Mouse (Mus musculus): ENCODE data around the gene Fibp.
A peak's percentile ranks its signal among the peaks of the same experiment; 100 is the strongest.
"Not testable (repeated sequence)": the region's sequence is repeated elsewhere in the genome, so short reads cannot be mapped to it uniquely, and the experiment has no call there.

Gene Fibp

DNA sequence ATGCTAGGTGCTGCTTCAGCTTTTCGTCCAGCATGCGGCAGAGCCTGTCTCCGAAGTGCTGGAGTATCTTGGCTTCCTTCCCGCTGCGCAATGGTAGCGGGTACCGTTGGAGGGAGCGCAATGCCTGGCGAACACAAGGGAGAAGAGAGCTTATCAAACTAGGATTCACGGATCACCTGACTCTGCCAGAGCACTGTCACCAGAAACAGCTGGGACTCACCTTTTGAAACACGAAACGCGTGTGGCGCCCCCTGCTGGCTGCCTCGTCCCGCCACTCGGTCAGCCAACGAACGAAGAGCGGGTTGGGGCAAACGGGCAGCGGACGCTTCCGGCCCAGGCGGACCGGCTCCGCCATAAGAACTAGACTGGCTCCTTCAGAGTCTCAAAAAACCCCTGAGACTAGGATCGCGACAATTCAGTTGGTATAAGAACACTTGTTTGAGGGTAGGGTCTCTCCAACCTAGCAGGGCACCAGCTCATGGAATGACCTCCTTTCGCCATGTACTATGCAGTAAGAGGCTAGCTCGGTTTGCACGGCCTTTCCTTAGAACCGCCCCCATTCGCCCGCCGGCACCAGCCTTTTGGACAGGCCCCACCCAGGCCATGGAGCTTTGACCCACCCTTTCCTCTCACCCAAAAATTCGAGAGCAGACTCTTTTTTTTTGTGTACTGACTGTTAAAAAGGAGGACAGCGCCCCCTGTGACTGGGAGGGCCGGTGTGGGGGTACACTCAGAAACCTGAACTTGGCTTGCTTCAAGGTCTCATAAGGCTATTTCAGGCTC, 27.5 kb downstream of the Fibp start, which contains the start of gene Mus81:
Gene Mus81, minus strand, starts transcription at position 635 of the 783 bp plus-strand sequence.
- DNase-seq (ENCODE audit: low spot score in 2 of 2): peak; percentile 90 to 93

DNA sequence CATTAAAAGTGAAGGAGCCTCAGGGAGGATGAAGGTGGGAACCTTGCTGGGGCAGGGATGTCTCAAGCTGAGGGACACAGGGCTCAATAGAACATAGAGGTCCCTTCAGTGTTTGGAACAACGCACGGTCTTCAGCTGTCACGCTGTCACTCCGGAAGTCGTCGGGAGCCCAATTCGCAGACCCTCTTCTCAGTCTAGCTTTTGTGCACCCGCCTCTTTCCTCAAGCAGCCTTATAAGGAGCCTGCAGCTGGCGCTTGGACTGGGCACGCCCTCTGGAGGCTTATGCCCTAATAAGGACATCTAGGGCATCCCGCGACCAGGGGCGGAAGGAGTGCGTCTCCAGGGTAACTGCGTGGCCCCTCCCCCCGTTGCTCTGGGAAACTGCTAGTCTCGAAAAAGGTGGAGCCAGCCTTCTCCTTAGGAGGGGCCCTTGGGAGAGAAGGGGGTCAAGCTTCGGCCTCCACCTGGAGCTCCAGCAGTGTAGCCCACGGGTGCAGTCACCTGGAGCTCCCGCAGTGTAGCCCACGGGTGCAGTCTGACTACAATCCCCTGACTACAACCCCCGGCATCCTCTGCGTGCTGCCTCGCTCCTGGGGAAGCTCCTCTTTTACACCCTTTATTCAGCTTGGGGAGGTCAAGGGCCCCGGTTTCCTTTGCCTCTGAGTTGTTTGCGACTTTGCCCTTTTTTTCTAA, 28.6 kb downstream of the Fibp start:
- peak; percentile 97 to 98 for DNase-seq (ENCODE audit: low spot score in 2 of 2)

- not testable (repeated sequence) for DNase-seq (ENCODE audit: low spot score in 2 of 2)
Measured at GRCm38 (mm10) chr19:5489721-5490120, 29.3 kb downstream of the Fibp start.

DNA sequence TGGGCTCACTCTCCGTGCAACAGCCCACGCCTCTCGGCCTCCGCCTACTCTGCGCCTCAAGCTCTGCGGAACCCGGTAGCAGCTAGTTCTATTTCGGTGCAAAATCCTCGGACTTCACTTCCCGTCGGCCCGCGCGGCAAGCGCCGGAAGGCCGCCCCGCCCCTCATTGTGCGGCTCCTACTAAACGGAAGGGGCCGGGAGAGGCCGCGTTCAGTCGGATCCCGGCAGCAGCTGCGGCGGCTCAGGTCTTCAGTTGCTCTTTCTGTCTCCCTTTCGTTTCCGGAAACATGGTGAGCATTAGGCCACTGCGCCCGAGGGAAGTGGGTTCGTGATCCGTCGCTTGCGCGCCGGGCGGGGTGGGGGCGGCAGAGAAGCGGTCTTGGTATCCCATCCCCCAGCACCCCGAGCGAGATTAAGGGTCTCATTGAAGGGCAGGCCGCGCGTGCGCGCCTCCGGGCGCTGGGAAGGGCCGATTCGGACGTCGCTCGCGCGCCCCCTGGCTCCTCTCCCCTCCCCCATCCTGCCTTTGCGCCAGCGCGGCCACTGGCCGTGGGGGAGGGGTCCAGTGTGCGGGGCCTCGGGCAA, 30.0 kb downstream of the Fibp start, which contains the start of gene Cfl1:
Gene Cfl1, plus strand, starts transcription at position 143 of the 585 bp plus-strand sequence.
- DNase-seq (ENCODE audit: low spot score in 2 of 2): peak; percentile 92 to 94

- DNase-seq (ENCODE audit: low spot score in 2 of 2): peak; percentile 72 to 74
Measured at GRCm38 (mm10) chr19:5490898-5491708, 30.7 kb downstream of the Fibp start.

DNA sequence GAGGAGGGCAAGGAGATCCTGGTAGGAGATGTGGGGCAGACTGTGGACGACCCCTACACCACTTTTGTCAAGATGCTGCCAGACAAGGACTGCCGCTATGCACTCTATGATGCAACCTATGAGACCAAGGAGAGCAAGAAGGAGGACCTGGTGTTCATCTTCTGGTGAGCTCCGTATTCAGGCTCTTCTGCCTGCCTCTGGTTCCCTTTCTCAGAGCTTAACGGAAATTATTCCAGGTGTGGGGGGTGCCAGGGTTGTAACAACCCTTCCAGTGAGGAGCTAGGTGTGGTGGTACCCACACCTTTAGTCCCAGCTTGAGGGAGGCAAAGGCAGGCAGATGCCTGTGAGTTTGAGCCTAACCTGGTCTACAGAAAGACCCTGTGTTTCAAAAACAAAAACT, 32.2 kb downstream of the Fibp start:
- DNase-seq (ENCODE audit: low spot score in 2 of 2): peak in 1 of 2 experiments; percentile 6

- DNase-seq (ENCODE audit: low spot score in 2 of 2): not testable (repeated sequence)
Measured at GRCm38 (mm10) chr19:5493301-5493721, 32.9 kb downstream of the Fibp start.

DNA sequence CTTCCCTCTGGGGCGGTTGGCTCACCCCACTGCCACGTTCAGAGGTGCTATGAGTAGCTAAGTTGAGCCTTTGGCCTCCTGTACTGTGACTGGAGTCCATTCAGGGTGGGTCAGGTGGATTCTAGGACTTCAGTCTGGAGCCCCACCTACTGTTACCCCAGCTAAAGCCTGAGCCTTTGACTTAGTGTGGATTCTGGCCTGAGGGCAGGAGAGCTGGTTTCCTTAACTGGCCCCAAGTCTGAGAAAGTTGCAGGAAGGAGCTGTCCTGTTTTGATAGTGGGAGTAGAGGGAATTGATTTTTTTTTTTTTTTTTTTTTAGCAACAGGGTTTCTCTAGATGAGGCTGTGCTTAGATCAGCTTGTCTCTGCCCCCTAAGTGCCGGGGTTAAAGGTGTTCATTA, 33.9 kb downstream of the Fibp start:
- no peak for DNase-seq (ENCODE audit: low spot score in 2 of 2)

- DNase-seq (ENCODE audit: low spot score in 2 of 2): no peak
Measured at GRCm38 (mm10) chr19:5495353-5496051, 35.1 kb downstream of the Fibp start.

DNA sequence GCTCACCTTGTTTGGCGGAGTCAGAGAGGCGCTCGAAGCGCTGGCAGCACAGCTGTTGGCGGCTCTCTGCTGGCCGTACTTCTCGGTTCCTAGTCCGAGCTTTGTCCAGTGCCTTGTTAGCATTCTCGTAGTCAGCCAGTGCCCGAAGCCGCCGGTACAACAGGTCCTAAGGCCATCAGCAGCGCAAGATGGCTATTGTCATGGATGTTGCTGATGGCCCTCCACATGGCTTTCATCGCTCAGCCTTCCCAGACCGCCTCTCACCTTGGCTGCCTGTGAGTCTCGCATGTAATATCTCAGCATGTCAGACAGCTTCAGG, 35.6 kb downstream of the Fibp start:
- no peak for DNase-seq (ENCODE audit: low spot score in 2 of 2)

- no peak for DNase-seq (ENCODE audit: low spot score in 2 of 2)
Measured at GRCm38 (mm10) chr19:5500330-5500875, 40.0 kb downstream of the Fibp start.

- no peak for DNase-seq (ENCODE audit: low spot score in 2 of 2)
Measured at GRCm38 (mm10) chr19:5503687-5504086, 43.3 kb downstream of the Fibp start, which contains the start of gene 1700020D05Rik. Gene 1700020D05Rik, minus strand, starts transcription at chr19:5503787.

DNA sequence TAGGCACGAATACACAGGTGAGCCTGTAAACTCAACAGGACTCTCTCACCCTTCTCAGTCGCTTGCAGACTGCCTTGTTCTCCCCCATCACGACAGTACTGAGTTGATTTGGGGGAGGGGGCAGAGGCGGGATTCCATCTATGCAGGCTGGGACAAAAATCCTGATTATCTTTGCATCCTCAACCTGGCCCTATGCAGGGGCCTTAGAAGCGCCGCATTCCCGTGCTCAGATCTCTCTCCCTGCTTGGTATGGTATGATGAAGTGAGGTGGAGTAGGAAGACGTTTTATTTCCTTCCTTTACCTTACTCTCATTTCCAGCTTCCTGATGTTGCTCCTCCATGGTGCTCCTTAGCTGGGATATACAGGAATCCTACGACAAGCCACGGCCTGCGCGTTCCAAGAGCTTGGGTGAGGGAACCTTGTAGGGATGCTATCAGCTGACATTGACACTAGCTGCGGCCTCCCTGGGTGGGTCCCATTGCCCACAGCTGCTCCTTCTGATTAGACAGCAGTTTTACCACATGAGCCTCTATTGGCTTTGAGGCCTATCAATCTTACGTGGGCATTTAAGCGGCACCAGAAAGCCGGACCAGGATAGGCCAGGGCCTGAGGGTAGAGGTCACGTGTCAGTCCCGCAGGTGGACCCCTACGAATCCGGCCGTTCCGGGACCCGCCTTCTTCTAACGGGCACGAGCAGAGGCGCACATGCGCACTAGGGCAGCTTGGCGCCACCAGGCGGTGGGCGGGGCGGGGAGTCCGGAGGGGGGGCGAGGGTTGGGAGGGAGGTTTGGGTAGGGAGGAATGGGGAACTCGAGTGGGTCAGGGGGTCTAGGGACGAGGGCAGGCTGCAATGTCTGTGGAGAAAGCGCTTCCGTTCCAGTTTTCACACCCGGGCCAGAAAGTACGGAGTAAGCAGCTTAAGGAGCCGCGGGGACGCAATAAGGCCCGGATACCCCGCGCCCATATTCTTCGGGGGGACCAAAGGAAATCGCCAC, 49.9 kb downstream of the Fibp start, which contains the start of gene Snx32:
Gene Snx32, minus strand, starts transcription at position 508 of the 996 bp plus-strand sequence.
- DNase-seq (ENCODE audit: low spot score in 2 of 2): peak; percentile 99

DNA sequence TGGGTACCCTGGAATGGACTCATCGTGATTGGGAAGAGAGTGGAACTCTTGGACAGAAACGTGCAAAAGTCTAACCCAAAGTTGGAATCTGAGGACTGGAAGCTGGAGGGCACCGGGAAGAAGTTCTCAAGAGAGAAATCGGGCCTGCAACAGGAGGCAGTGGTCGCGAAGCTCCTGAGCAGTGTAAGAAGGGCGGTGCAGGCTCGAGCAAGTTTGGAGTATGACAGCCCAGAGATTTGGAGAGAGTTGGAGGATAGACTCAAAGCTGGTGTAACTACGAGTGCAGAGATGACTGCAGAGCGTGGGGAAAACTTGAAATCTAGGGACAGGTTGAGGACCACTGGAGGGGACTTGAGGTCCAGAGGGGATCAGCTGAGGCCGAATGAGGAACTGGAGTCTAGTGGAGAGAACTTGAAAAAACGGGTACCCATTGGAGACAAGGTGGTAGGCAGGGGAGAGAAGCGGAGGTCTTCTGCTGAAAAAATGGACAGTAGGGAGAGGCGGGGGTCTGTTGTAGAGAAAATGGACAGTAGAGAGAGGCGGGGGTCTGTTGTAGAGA, 50.7 kb downstream of the Fibp start:
- no peak for DNase-seq (ENCODE audit: low spot score in 2 of 2)

DNA sequence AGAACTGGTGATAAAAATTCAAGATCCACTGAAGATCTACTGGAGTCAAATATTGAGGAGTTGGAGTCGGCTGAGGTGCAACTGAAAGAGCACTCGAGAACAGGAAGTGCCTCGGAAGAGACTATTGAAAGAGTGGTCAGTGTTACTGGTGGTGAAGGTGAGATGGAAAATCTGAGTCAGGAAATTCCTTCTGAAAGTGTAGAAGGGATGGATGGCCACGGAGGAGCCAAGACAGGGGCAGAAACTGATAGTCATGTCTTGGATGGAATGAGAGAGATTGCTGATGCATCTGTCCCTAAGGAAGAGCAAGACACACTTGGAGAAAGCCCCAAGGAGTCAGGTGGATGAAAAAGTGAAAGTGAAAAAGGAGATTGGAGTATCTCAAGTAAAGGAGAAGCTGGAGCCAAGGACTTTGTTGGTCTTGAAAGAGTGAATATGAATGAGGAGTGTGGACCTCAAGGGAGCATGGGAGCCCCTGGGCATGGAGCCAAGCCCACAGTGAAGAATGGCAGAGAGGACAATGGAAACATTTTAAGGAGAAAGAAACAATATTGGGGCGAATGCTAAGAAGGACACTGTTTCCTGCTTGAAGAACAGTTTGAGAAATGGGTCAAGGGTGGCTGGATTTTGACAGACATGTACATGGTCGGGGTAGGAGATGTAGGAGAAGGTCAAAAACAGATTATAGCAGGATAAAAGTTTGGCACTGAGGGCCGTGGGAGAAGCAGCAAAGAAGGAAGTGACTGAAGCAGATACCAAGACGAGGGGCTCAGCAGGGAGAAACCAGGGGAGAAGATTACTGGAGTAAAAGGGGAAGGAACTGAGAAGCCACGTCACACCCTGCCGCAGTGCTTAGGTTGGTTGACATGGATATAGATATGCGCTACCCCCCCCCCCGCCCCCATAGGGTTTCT, 51.9 kb downstream of the Fibp start:
- no peak for DNase-seq (ENCODE audit: low spot score in 2 of 2)

DNA sequence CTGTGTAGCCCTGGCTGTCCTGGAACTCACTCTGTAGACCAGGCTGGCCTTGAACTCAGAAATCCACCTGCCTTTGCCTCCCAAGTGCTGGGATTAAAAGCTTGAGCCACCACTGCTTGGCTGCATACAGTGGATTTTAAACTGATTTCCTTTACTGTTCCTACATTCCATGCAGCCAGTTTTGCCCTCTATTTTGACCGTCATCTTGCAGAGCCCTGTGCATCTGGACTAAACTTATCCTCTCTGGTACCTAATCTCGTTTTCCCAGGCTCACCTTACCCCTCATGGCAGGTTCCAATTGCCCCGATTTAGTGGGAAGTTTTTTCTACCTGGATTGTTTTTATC, 52.6 kb downstream of the Fibp start:
- DNase-seq (ENCODE audit: low spot score in 2 of 2): no peak
